ENCODE assay signal across 14 mouse cellular contexts in the genomic region with DNA sequence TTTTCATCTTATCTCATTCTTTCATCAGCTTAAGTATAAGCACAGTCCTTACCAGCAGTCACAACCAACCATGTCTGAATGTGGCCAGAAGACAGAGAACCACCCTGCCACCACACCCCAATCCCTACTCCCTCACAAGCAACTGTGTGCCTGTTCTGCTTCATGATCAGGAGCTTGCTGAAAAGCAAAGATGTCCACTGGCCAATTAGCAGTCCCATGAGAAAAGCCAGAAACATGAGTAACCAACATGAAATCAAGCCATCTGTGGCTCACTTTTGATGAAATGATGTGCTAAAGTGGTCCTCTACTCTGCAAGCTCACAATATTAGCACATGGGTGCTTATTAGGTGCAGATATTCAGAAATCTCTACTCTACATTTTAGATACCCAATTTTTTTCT.
"Had no signal": no experiment of that assay in that cellular context is flagged by ENCODE, and none has a peak within 500 bp of the region (broad histone marks: within the 10 kb centered on the region; RNA-seq: fewer than 3 reads in every experiment).

No protein-coding gene starts in this region.

- H3K27me3 ChIP-seq: neural tube, embryonic 15.5 days; stomach, embryonic 15.5 days had no signal

- H3K36me3 ChIP-seq: neural tube, embryonic 15.5 days; stomach, embryonic 15.5 days had no signal

- DNase-seq: retina, postnatal 1 day; right cerebral cortex, adult 18-20 months; right cerebral cortex, postnatal 14 days; right cerebral cortex, postnatal 25 days; right cerebral cortex, postnatal 4 days; spleen, adult 18-20 months; thymus, adult 18-20 months; thymus, adult 2 months; thymus, postnatal 14 days; thymus, postnatal 25 days; thymus, postnatal 36 days; thymus, postnatal 4 days had no signal

- H3K4me3 ChIP-seq: neural tube, embryonic 15.5 days; stomach, embryonic 15.5 days had no signal

- H3K4me2 ChIP-seq: neural tube, embryonic 15.5 days; stomach, embryonic 15.5 days had no signal
